Mouse (Mus musculus): ENCODE data around the gene Sos2. TPM values are rescaled to one million over a fixed set of nuclear protein-coding genes. Genes with fewer than 3 reads are reported as not detected.
"Not testable (repeated sequence)": the region's sequence is repeated elsewhere in the genome, so short reads cannot be mapped to it uniquely, and the experiment has no call there.

Gene Sos2
- total RNA-seq, 2 experiments from 2014 or later, result 34.9 to 41.0 TPM

- no peak for DNase-seq
These were observed 111.7 kb downstream of the Sos2 start for GRCm38 (mm10) chr12:69569926-69570325.

DNA sequence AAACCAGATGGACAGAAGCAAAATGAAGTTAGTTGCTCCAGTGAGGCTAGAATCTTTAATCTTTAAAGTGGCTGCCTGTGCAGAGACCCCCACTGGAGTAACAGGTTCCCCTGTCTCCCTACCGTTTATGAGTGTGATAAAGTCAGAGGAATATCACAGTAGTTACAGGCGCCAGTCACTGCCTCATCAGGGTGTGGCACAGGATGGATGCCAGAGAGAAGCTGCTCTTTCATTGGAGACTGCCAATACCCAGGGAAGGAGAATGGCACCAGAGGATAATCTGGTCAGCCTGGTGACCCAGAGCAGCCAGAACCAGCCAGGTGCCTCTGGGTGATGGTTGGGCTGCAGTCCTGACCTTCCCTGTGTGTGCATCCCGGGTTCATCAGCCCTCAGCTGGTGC, 113.4 kb downstream of the Sos2 start:
- DNase-seq, result no peak

GRCm38 (mm10) chr12:69561006-69561405, 120.6 kb downstream of the Sos2 start:
- not testable (repeated sequence) for DNase-seq

GRCm38 (mm10) chr12:69556221-69556861, 125.3 kb downstream of the Sos2 start:
- DNase-seq, result no peak

DNA sequence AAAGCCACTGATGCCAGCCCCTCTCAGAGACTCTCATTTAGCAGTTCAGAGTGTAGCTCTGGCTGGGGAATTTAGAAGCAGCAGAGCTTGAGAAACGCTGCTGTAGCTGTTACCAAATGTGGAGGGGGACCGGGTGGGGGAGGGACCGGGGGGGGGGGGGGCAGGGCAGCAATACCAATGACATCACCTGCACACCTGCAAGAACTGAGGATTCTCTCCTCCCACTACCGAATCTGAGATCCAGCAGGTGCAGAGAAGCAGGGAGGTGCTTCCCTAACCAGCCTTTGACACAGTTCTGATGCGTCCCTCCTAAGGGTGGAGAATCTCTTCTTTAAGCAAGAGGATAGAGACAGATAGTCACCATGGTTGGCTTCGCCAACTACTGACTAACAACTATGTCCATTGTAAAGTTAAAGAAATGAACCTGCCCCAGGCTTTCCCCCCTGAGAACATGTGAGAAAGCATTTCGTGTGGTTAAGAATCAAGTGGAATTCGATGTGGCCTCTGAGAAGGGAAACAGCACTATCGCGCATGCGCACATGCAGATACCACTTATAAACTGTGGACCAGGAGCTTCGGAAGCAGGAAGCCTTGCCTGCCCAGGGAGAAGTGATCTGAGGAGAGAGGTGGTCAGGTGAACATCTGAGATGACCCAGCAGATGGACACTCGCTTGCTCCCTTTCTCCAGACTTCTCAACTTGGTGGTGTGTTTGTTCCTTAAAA, 136.0 kb downstream of the Sos2 start:
- no peak for DNase-seq

GRCm38 (mm10) chr12:69544994-69545393, 136.7 kb downstream of the Sos2 start:
- DNase-seq, result no peak

GRCm38 (mm10) chr12:69544562-69544961, 137.1 kb downstream of the Sos2 start:
- DNase-seq, result no peak

GRCm38 (mm10) chr12:69542376-69542775, 139.3 kb downstream of the Sos2 start:
- no peak for DNase-seq

GRCm38 (mm10) chr12:69541663-69542062, 140.0 kb downstream of the Sos2 start:
- peak; percentile 33 to 44 for DNase-seq

- DNase-seq, result no peak
These were observed 142.3 kb downstream of the Sos2 start for GRCm38 (mm10) chr12:69539353-69539752.

DNA sequence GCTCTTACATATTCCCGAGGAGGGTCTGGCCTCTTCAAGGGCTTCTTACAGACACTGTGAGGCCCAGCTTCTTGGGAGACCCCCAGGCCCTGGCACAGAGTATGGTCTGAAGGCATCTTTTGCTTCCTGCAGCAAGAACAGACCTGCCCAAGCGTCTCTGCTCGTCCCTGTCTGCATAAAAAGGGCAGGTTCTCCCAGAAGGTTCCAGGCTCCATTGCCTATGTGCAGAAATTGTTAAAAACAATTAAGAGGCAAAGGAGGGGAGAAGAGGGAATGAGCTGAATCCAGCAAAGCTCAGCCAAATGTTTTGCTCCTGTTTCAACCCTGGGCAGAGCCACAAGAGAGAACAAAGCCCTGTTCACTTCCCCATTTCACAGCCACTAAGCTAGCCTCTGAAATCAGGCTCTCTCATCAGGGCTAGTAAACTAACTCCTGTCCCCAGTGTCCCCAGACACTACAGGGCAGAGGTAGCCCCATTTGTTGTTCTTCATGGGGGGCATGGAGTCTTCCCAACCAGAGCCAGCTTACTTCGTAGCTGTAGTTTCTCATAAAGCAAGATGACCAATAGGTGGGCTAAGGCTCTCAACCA, 143.2 kb downstream of the Sos2 start:
- DNase-seq, result peak; percentile 44 to 46

DNA sequence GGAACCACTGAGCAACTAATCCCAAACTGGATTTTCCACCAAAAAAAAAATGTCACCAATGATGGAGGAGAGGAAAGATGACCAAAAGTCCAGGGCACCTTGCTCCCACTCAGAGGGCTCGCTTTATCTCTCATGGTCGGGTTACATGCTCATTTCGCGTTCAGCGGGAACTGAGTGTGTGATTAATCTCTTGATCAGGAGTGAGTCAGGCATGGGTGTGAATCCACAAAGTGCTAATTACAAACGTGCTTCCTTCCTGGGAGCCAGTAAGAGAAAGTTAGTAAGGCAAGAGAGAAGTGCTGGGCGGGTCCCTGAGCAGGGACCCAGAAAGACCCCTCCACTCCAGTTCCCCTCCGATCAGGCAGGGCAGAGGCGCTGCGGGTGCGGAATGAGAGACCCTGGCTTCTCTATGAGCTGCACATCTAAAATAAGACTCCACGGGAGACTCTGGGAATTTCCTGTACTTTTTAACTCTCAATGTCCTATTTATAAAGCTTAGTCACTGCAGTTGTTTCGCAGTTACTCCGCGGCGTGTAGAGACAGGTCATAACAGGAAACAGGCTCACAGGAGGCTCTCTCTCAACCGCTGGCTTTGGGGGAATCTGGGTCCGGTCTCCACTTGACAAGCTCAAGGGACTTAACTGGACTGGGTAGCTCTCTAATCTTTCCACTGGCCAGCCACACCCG, 143.8 kb downstream of the Sos2 start:
- DNase-seq, result peak; percentile 75 to 78

DNA sequence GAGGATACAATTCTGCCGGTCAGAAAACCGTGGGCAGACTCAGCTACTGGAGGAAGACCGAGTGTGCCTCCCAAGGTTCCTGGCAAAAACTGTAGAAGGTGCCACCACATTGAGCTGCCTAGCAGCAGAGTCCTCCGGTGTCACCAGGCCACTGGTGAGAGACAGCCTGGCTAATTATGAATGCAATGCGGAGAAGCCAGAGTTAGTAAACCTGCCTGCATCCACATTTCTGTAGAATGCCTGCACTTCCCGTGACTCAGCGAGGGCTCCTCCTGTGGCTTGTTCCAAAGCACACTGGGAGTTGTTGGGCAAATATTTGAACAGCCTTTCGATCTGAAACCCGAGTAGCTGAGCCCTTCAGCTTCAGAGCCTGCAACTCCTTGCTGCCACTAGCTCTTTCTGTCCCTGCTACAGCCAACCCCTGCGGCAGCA, 144.4 kb downstream of the Sos2 start:
- DNase-seq, result peak; percentile 64 to 67

- no peak for DNase-seq
These were observed 144.9 kb downstream of the Sos2 start for GRCm38 (mm10) chr12:69536616-69537242.

Small RNA genes within 50 kb of the gene (microRNA-seq; reads per million reads assigned to microRNA genes)
- 0 reads per million in 2 experiments for gene Gm23018

Other genes starting within 250 kb of the Sos2 start
- gene Vcpkmt, start 98.8 kb downstream of the Sos2 start, total RNA-seq (2021), result 1 to 10 TPM; 4.2 to 4.8 TPM
- 10 to 100 TPM; 44.2 to 48.3 TPM for gene L2hgdh, start 43.0 kb upstream of the Sos2 start, total RNA-seq (2021)
- 10 to 100 TPM; 35.1 to 40.5 TPM for gene Atp5s, start 43.1 kb upstream of the Sos2 start, total RNA-seq (2021)
- 10 to 100 TPM; 11.2 to 15.7 TPM for gene Cdkl1, start 109.4 kb upstream of the Sos2 start, total RNA-seq (2021)
- 1 to 10 TPM; 3.4 to 5.5 TPM for gene Atl1, start 210.8 kb upstream of the Sos2 start, total RNA-seq (2021)
- 10 to 100 TPM; 19.3 to 21.4 TPM for gene Map4k5, start 211.3 kb upstream of the Sos2 start, total RNA-seq (2021)

Measured in heart, adult 18-20 months (tissue).